Mouse (Mus musculus): ENCODE results near the gene Gfra1. TPM values are rescaled to one million over a fixed set of nuclear protein-coding genes. Genes with fewer than 3 reads are reported as not detected.

Gfra1 gene
- polyA plus RNA-seq, 1 experiment, result 0.48 TPM

GRCm38 (mm10) chr19:58389466-58389865 is 66.2 kb downstream of the Gfra1 start:
- Histone ChIP-seq H3K4me1 (ENCODE audit: control insufficient read depth, insufficient read depth, insufficient read length, low read length) (no peaks in the 10 kb centered on the region), H3K27ac (replicated peaks; ENCODE audit: low read depth, low read length) (no peak overlapping the region), H3K4me3 (ENCODE audit: insufficient read depth, low read depth, low read length) (no peak overlapping the region)

- no peaks in the 10 kb centered on the region for H3K4me1 ChIP-seq (ENCODE audit: control insufficient read depth, insufficient read depth, insufficient read length, low read length)
- no peak overlapping the region for H3K4me3 ChIP-seq (ENCODE audit: insufficient read depth, low read depth, low read length)
- H3K27ac ChIP-seq (replicated peaks; ENCODE audit: low read depth, low read length), result no peak overlapping the region
These were observed 66.8 kb downstream of the Gfra1 start for GRCm38 (mm10) chr19:58388851-58389447.

DNA sequence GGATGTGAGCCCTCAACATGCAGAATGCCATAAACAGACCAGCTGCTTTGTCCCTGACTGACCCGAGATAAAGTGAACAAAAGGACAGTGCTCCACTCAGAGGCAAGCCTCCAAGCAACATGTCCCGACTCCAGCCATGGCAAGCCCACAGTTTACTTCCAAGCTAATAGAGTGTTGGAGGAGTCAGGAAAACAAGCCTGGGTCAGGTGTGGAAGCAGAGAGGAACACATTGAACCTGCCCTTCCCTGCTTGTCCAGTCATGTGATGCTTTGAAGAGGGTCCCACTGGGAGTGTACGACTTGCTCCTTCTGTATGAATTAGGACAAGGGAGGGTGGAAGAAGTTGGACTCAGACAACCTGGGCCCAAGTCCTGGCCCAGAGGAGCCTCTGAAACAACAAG is 72.4 kb downstream of the Gfra1 start:
- Histone ChIP-seq H3K27ac (replicated peaks; ENCODE audit: low read depth, low read length) (no peak overlapping the region), H3K4me1 (ENCODE audit: control insufficient read depth, insufficient read depth, insufficient read length, low read length) (no peaks in the 10 kb centered on the region), H3K4me3 (ENCODE audit: insufficient read depth, low read depth, low read length) (no peak overlapping the region)

- Histone ChIP-seq H3K27ac (replicated peaks; ENCODE audit: low read depth, low read length) (no peak overlapping the region), H3K4me3 (ENCODE audit: insufficient read depth, low read depth, low read length) (no peak overlapping the region), H3K4me1 (ENCODE audit: control insufficient read depth, insufficient read depth, insufficient read length, low read length) (no peaks in the 10 kb centered on the region)
These were observed 73.2 kb downstream of the Gfra1 start for GRCm38 (mm10) chr19:58382535-58382934.

- H3K4me3 ChIP-seq (ENCODE audit: insufficient read depth, low read depth, low read length), result no peak overlapping the region
- no peak overlapping the region for H3K27ac ChIP-seq (replicated peaks; ENCODE audit: low read depth, low read length)
- no peaks in the 10 kb centered on the region for H3K4me1 ChIP-seq (ENCODE audit: control insufficient read depth, insufficient read depth, insufficient read length, low read length)
These were observed 77.7 kb downstream of the Gfra1 start for GRCm38 (mm10) chr19:58377969-58378368.

GRCm38 (mm10) chr19:58376675-58377102 is 79.0 kb downstream of the Gfra1 start:
- no peak overlapping the region for H3K27ac ChIP-seq (replicated peaks; ENCODE audit: low read depth, low read length)
- H3K4me1 ChIP-seq (ENCODE audit: control insufficient read depth, insufficient read depth, insufficient read length, low read length), result no peaks in the 10 kb centered on the region
- no peak overlapping the region for H3K4me3 ChIP-seq (ENCODE audit: insufficient read depth, low read depth, low read length)

GRCm38 (mm10) chr19:58374648-58375047 is 81.1 kb downstream of the Gfra1 start:
- H3K4me1 ChIP-seq (ENCODE audit: control insufficient read depth, insufficient read depth, insufficient read length, low read length), result no peaks in the 10 kb centered on the region
- H3K27ac ChIP-seq (replicated peaks; ENCODE audit: low read depth, low read length), result no peak overlapping the region
- H3K4me3 ChIP-seq (ENCODE audit: insufficient read depth, low read depth, low read length), result no peak overlapping the region

DNA sequence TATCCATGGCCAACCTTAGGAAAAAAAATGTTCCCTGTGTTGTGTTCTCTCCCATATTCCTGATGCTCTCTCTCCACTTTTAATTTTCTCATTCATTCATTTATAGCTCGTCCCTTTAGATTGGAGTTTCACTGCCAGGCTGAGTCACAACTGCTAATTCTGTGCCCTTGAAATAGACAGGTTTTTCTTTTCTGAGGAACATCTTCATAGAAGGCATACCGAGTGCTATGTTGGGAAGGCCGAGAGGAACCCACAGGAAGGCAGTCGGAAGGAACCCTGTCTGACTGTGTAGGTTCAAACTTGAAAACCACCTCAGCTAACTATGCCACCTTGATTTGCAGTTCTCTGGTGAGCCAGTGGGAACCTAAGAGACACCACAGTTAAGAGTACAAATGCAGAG is 81.6 kb downstream of the Gfra1 start:
- H3K4me3 ChIP-seq (ENCODE audit: insufficient read depth, low read depth, low read length), result no peak overlapping the region
- H3K27ac ChIP-seq (replicated peaks; ENCODE audit: low read depth, low read length), result no peak overlapping the region
- no peaks in the 10 kb centered on the region for H3K4me1 ChIP-seq (ENCODE audit: control insufficient read depth, insufficient read depth, insufficient read length, low read length)

DNA sequence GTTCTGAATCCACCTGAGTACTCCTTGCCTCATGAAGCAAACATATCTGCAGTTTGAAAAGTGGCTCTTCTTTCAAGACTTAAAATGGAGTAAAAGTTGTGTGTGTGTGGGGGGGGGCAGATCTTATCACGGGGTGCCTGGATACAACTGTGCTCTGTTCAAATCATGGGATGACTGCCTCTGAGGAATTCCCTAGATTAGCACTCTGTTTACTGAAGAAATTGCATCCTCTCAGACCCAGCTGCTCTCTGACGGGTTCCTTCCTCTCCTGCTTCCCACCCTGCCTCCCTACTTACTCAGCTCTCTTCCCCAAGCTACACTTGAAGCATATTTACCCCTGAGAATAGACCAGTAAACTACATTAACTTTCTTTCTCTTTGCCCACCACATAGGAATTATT is 87.2 kb downstream of the Gfra1 start:
- no peak overlapping the region for H3K4me3 ChIP-seq (ENCODE audit: insufficient read depth, low read depth, low read length)
- H3K4me1 ChIP-seq (ENCODE audit: control insufficient read depth, insufficient read depth, insufficient read length, low read length), result no peaks in the 10 kb centered on the region
- H3K27ac ChIP-seq (replicated peaks; ENCODE audit: low read depth, low read length), result no peak overlapping the region

- Histone ChIP-seq H3K4me3 (ENCODE audit: insufficient read depth, low read depth, low read length) (no peak overlapping the region), H3K27ac (replicated peaks; ENCODE audit: low read depth, low read length) (no peak overlapping the region), H3K4me1 (ENCODE audit: control insufficient read depth, insufficient read depth, insufficient read length, low read length) (no peaks in the 10 kb centered on the region)
These were observed 91.0 kb downstream of the Gfra1 start for GRCm38 (mm10) chr19:58364688-58365087.

DNA sequence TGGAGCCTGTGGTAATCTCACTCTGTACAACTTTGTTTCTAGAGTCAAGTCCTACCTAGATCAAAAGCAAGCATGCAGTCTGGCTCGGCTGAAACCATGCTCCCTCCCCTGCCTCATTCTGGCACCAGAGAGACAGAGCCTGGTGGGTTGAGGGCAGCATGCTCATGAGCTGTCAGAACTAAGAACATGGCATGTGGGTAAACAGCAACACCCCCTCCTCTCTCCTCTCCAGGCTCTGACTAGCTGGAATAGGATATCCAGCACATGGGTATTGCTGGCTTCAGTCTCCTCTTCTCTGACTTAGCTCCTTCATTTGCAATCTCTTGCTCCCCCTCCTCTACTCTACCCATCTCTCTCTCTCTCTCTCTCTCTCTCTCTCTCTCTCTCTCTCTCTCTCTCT is 94.7 kb downstream of the Gfra1 start:
- Histone ChIP-seq H3K4me1 (ENCODE audit: control insufficient read depth, insufficient read depth, insufficient read length, low read length) (no peaks in the 10 kb centered on the region), H3K4me3 (ENCODE audit: insufficient read depth, low read depth, low read length) (no peak overlapping the region), H3K27ac (replicated peaks; ENCODE audit: low read depth, low read length) (no peak overlapping the region)

GRCm38 (mm10) chr19:58358063-58358462 is 97.6 kb downstream of the Gfra1 start:
- H3K4me3 ChIP-seq (ENCODE audit: insufficient read depth, low read depth, low read length), result no peak overlapping the region

DNA sequence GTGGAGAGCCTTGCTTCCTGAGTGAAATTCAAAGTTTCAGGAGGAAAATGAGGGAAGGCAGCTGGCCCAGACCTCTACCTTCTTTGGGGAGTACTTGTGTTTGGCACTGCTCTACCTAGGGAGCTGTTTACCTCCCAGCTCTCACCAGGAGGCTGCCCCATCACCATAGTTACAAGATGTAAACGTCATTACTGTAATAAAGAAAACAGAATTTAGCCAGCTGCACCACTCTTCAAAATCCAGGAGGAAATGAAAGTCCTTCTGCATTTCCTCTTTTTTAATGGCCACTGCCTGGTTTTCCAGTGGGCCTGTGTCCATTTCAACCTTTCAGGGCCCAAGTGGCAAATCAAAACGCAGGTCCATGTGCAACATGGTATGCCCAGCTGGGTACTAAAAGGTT is 101.8 kb downstream of the Gfra1 start:
- H3K27ac ChIP-seq (replicated peaks; ENCODE audit: low read depth, low read length), result no peak overlapping the region
- H3K4me3 ChIP-seq (ENCODE audit: insufficient read depth, low read depth, low read length), result no peak overlapping the region
- H3K4me1 ChIP-seq (ENCODE audit: control insufficient read depth, insufficient read depth, insufficient read length, low read length), result no peaks in the 10 kb centered on the region

More at GRCm38 (mm10) chr19:58358063-58358462, 97.6 kb downstream of the Gfra1 start:
- no peaks in the 10 kb centered on the region for H3K4me1 ChIP-seq (ENCODE audit: control insufficient read depth, insufficient read depth, insufficient read length, low read length)
- H3K27ac ChIP-seq (replicated peaks; ENCODE audit: low read depth, low read length), result no peak overlapping the region

- Histone ChIP-seq H3K4me3 (ENCODE audit: insufficient read depth, low read depth, low read length) (no peak overlapping the region), H3K27ac (replicated peaks; ENCODE audit: low read depth, low read length) (no peak overlapping the region), H3K4me1 (ENCODE audit: control insufficient read depth, insufficient read depth, insufficient read length, low read length) (no peaks in the 10 kb centered on the region)
These were observed 102.3 kb downstream of the Gfra1 start for GRCm38 (mm10) chr19:58353260-58353870.

GRCm38 (mm10) chr19:58349890-58350408 is 105.8 kb downstream of the Gfra1 start:
- no peak overlapping the region for H3K4me3 ChIP-seq (ENCODE audit: insufficient read depth, low read depth, low read length)
- no peak overlapping the region for H3K27ac ChIP-seq (replicated peaks; ENCODE audit: low read depth, low read length)
- H3K4me1 ChIP-seq (ENCODE audit: control insufficient read depth, insufficient read depth, insufficient read length, low read length), result no peaks in the 10 kb centered on the region

- H3K4me1 ChIP-seq (ENCODE audit: control insufficient read depth, insufficient read depth, insufficient read length, low read length), result no peaks in the 10 kb centered on the region
- no peak overlapping the region for H3K4me3 ChIP-seq (ENCODE audit: insufficient read depth, low read depth, low read length)
- no peak overlapping the region for H3K27ac ChIP-seq (replicated peaks; ENCODE audit: low read depth, low read length)
These were observed 110.6 kb downstream of the Gfra1 start for GRCm38 (mm10) chr19:58345137-58345536.

Measured in brown adipose tissue, adult 24 weeks (tissue).